Mouse (Mus musculus) liver, postnatal 0 days (tissue): ENCODE results near the gene Mybbp1a. TPM values are rescaled to one million over a fixed set of nuclear protein-coding genes. Genes with fewer than 3 reads are reported as not detected.

Source experiments
- ATAC-seq: fragments of 200-750 bp; cut with Nextera tagmentation; 2 replicates; pipeline ENCODE4 v1.8.0; 2017; ENCODE audit warnings: mild to moderate bottlenecking, moderate library complexity
- DNase-seq: peaks from one replicate; pipeline ENCODE4 v3.0.0-alpha.2; 2016
- H3K27ac ChIP-seq: fragments of 300-500 bp; sonication (generic); 2 replicates; pipeline ENCODE4 v1.5.1; 2014; ENCODE audit warnings: antibody characterized with exemption, moderate library complexity, mild to moderate bottlenecking, low read depth
- H3K27me3 ChIP-seq: fragments of 300-500 bp; sonication (generic); 2 replicates; pipeline ENCODE4 v1.6.1; 2014; ENCODE audit warnings: low read length, control low read depth, mixed read lengths; ENCODE audit not compliant: insufficient read depth
- H3K36me3 ChIP-seq: fragments of 300-500 bp; sonication (generic); replicated peaks from 2 replicates; pipeline ENCODE4 v1.6.1; 2014; ENCODE audit warnings: mild to moderate bottlenecking, control low read depth, low read length, moderate library complexity, mixed read lengths; ENCODE audit not compliant: insufficient read depth
- H3K4me1 ChIP-seq: fragments of 300-500 bp; sonication (generic); 2 replicates; pipeline ENCODE4 v1.6.1; 2014; ENCODE audit warnings: antibody characterized with exemption, mild to moderate bottlenecking, control low read depth; ENCODE audit not compliant: insufficient read depth
- H3K4me2 ChIP-seq: fragments of 300-500 bp; sonication (generic); 2 replicates; pipeline ENCODE4 v1.6.1; 2014; ENCODE audit warnings: low read depth, mild to moderate bottlenecking, low read length, moderate library complexity, mixed read lengths
- H3K4me3 ChIP-seq: fragments of 300-500 bp; sonication (generic); 2 replicates; pipeline ENCODE4 v1.5.1; 2014; ENCODE audit warnings: low read depth, low read length
- H3K9ac ChIP-seq: fragments of 300-500 bp; sonication (generic); replicated peaks from 2 replicates; pipeline ENCODE4 v1.6.1; 2014; ENCODE audit warnings: mild to moderate bottlenecking, moderate library complexity
- H3K9me3 ChIP-seq: fragments of 300-500 bp; sonication (generic); 2 replicates; pipeline ENCODE4 v1.6.1; 2016; ENCODE audit warnings: mild to moderate bottlenecking, control low read depth, low read length, mixed read lengths
- CTCF ChIP-seq: sonication (generic); IDR thresholded peaks from 2 replicates; pipeline ENCODE4 v1.5.1; 2016; ENCODE audit warnings: antibody characterized with exemption, low read depth
- EP300 ChIP-seq: IDR thresholded peaks from 2 replicates; pipeline ENCODE4 v1.6.1; 2016; ENCODE audit warnings: antibody characterized with exemption, low read depth, mild to moderate bottlenecking
- WGBS: fragments of 180-500 bp; shearing (Covaris S2); extraction: QIAGEN DNeasy Blood & Tissue Kit; methylation state at CpG from one replicate; pipeline ENCODE4 v1.1.7; 2014; ENCODE audit not compliant: insufficient replicate concordance; 5-methylcytosine and 5-hydroxymethylcytosine counted together
- polyA plus RNA-seq: library from polyadenylated mRNA; unstranded; fragments of >200 nt; fragmentation: Nextera tagmentation; extraction: Ambion mirVana; gene quantifications from 2 replicates; pipeline ENCODE4 v1.2.1, GENCODE M21; 2015

Mybbp1a gene
- polyA plus RNA-seq, 1 experiment from 2014 or later, result 44.5 TPM

- DNase-seq (no peak), ATAC-seq (no peak)
- Histone ChIP-seq H3K4me3 (no peak overlapping the region), H3K4me1 (peaks cover 13% of the 10 kb centered on the region), H3K9me3 (no peaks in the 10 kb centered on the region), H3K27ac (no peak overlapping the region), H3K36me3 (no peaks in the 10 kb centered on the region), H3K9ac (no peak overlapping the region), H3K4me2 (no peak overlapping the region), H3K27me3 (no peaks in the 10 kb centered on the region)
- 89% methylated on average over 4 of the region's 4 CpGs for WGBS
- TF ChIP-seq EP300 (no peak), CTCF (no peak)
Measured at GRCm38 (mm10) chr11:72500139-72500538, 59.0 kb downstream of the Mybbp1a start.

Other genes with a start within 250 kb of the Mybbp1a start
- gene Gm43951, start 234.5 kb upstream of the Mybbp1a start, polyA plus RNA-seq, result not detected in 2 replicates
- 1.7 and 1.8 TPM in 2 replicates for gene 4933427D14Rik, start 233.9 kb upstream of the Mybbp1a start, polyA plus RNA-seq
- gene Txndc17, start 233.8 kb upstream of the Mybbp1a start, polyA plus RNA-seq, result 71.3 and 76.8 TPM in 2 replicates
- 12.2 and 12.5 TPM in 2 replicates for gene Med31, start 225.8 kb upstream of the Mybbp1a start, polyA plus RNA-seq
- not detected in 2 replicates for gene Slc13a5, start 174.1 kb upstream of the Mybbp1a start, polyA plus RNA-seq
- 11.7 and 13.1 TPM in 2 replicates for gene Xaf1, start 139.7 kb upstream of the Mybbp1a start, polyA plus RNA-seq
- gene Fbxo39, start 126.9 kb upstream of the Mybbp1a start, polyA plus RNA-seq, result not detected in 2 replicates
- gene Tekt1, start 78.9 kb upstream of the Mybbp1a start, polyA plus RNA-seq, result 0.07 TPM in 1 of 2 replicates, not detected in the other
- gene Smtnl2, start 29.6 kb upstream of the Mybbp1a start, polyA plus RNA-seq, result 3.5 and 4.0 TPM in 2 replicates
- gene Ggt6, start 5.8 kb upstream of the Mybbp1a start, polyA plus RNA-seq, result 0.79 and 1.2 TPM in 2 replicates
- 4.1 and 4.9 TPM in 2 replicates for gene Spns2, start 48.5 kb downstream of the Mybbp1a start, polyA plus RNA-seq
- 1.8 and 1.9 TPM in 2 replicates for gene Spns3, start 109.2 kb downstream of the Mybbp1a start, polyA plus RNA-seq
- 28.1 and 28.6 TPM in 2 replicates for gene Ube2g1, start 165.9 kb downstream of the Mybbp1a start, polyA plus RNA-seq
- 3.8 and 5.0 TPM in 2 replicates for gene Ankfy1, start 248.7 kb downstream of the Mybbp1a start, polyA plus RNA-seq